Mouse (Mus musculus) retina, adult 2 months (tissue): ENCODE data around the gene Nup133.

Experiments
- DNase-seq: peaks from one replicate; pipeline ENCODE4 v3.0.0-alpha.2; 2012; ENCODE audit warnings: low read depth, low spot score

Nup133 gene

GRCm38 (mm10) chr8:123887956-123888355 is 61.1 kb downstream of the Nup133 start:
- no peak for DNase-seq

- no peak for DNase-seq
These were observed 61.9 kb downstream of the Nup133 start for GRCm38 (mm10) chr8:123887163-123887562.

GRCm38 (mm10) chr8:123884721-123885565 is 64.1 kb downstream of the Nup133 start:
- DNase-seq = no peak

GRCm38 (mm10) chr8:123883094-123883493 is 66.0 kb downstream of the Nup133 start:
- DNase-seq = no peak

GRCm38 (mm10) chr8:123882412-123882811 is 66.7 kb downstream of the Nup133 start:
- no peak for DNase-seq

GRCm38 (mm10) chr8:123880821-123881350 is 68.2 kb downstream of the Nup133 start:
- DNase-seq = no peak

GRCm38 (mm10) chr8:123880271-123880670 is 68.8 kb downstream of the Nup133 start:
- no peak for DNase-seq

GRCm38 (mm10) chr8:123877865-123878264 is 71.2 kb downstream of the Nup133 start:
- no peak for DNase-seq

- no peak for DNase-seq
These were observed 74.7 kb downstream of the Nup133 start for GRCm38 (mm10) chr8:123874324-123874723.

GRCm38 (mm10) chr8:123873364-123873763 is 75.7 kb downstream of the Nup133 start:
- no peak for DNase-seq

- DNase-seq = no peak
These were observed 77.0 kb downstream of the Nup133 start for GRCm38 (mm10) chr8:123872048-123872447.

GRCm38 (mm10) chr8:123866971-123867370 is 82.1 kb downstream of the Nup133 start:
- DNase-seq = no peak

- DNase-seq = no peak
These were observed 83.3 kb downstream of the Nup133 start for GRCm38 (mm10) chr8:123865786-123866185.

- DNase-seq = no peak
These were observed 88.7 kb downstream of the Nup133 start for GRCm38 (mm10) chr8:123860386-123860785.

- no peak for DNase-seq
These were observed 89.3 kb downstream of the Nup133 start, which contains the start of gene Ccsap for GRCm38 (mm10) chr8:123859648-123860259. Ccsap (minus strand) TSS chr8:123860209.

GRCm38 (mm10) chr8:123858941-123859647 is 90.0 kb downstream of the Nup133 start:
- peak; percentile 87 for DNase-seq

GRCm38 (mm10) chr8:123858574-123858940 is 90.5 kb downstream of the Nup133 start:
- no peak for DNase-seq

- DNase-seq = no peak
These were observed 91.7 kb downstream of the Nup133 start for GRCm38 (mm10) chr8:123857361-123857760.

GRCm38 (mm10) chr8:123854733-123855475 is 94.2 kb downstream of the Nup133 start:
- no peak for DNase-seq

GRCm38 (mm10) chr8:123854252-123854651 is 94.8 kb downstream of the Nup133 start:
- DNase-seq = no peak

- DNase-seq = no peak
These were observed 97.5 kb downstream of the Nup133 start for GRCm38 (mm10) chr8:123851590-123851989.
